Mouse (Mus musculus): ENCODE measurements around the gene Fam43a. TPM values are rescaled to one million over a fixed set of nuclear protein-coding genes. Genes with fewer than 3 reads are reported as not detected.

Fam43a gene
- polyA plus RNA-seq, 1 experiment, result 0.46 TPM

- peaks cover 50% of the 10 kb centered on the region for H3K27me3 ChIP-seq (ENCODE audit: control insufficient read depth, insufficient read depth, insufficient read length)
Observed at GRCm38 (mm10) chr16:30613122-30613521, 13.6 kb downstream of the Fam43a start.

DNA sequence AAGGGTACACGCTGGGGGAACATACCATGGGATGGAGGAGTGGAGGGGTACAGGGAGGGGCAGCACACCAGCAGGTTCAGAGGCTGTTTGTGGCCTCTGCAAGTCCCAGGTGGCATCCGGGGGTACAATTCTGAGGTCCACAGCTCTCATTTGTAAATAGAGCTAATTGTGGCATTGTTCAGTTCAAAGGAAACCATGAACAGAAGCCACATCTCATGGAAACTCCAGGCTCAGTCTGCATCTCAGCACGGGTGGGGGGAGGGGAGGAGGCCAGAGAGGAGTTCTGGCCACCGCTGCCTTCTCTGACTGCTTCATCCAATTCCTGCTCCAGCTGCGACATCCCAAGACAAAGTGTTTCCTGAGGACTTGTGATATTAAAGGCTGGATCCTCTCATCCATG lies 14.6 kb downstream of the Fam43a start:
- H3K4me3 ChIP-seq (ENCODE audit: insufficient read depth, poor library complexity, severe bottlenecking), result no peak overlapping the region
- H3K79me2 ChIP-seq (ENCODE audit: control insufficient read depth, insufficient read depth), result no peaks in the 10 kb centered on the region
- H3ac ChIP-seq (ENCODE audit: control insufficient read depth, insufficient read length, low read depth), result no peak overlapping the region
- no peak for TF ChIP-seq MYOG (IDR thresholded peaks at IDR 0.05; ENCODE audit: control insufficient read depth, extremely low read depth, insufficient read length)
- no peak for TF ChIP-seq MYOD1 (IDR thresholded peaks at IDR 0.05; ENCODE audit: control insufficient read depth, insufficient read length, low read depth)
- no peak for TF ChIP-seq MAX (IDR thresholded peaks at IDR 0.05)
- no peak for TF ChIP-seq USF1 (IDR thresholded peaks at IDR 0.05; ENCODE audit: low read depth)
- no peak for TF ChIP-seq CTCF (IDR thresholded peaks at IDR 0.05; ENCODE audit: control insufficient read depth, insufficient read depth, insufficient read length)
- H3K27me3 ChIP-seq (ENCODE audit: control insufficient read depth, insufficient read depth, insufficient read length), result peaks cover 55% of the 10 kb centered on the region
- H3K36me3 ChIP-seq (ENCODE audit: control insufficient read depth, insufficient read depth), result no peaks in the 10 kb centered on the region
- H3K79me3 ChIP-seq (ENCODE audit: low read depth), result no peaks in the 10 kb centered on the region

More at GRCm38 (mm10) chr16:30613122-30613521, 13.6 kb downstream of the Fam43a start:
- no peak overlapping the region for H3K4me3 ChIP-seq (ENCODE audit: insufficient read depth, poor library complexity, severe bottlenecking)
- H3ac ChIP-seq (ENCODE audit: control insufficient read depth, insufficient read length, low read depth), result no peak overlapping the region
- TF ChIP-seq FOSL1 (IDR thresholded peaks at IDR 0.05; ENCODE audit: insufficient read depth, low read length, poor library complexity, severe bottlenecking), result no peak
- TF ChIP-seq CTCF (IDR thresholded peaks at IDR 0.05; ENCODE audit: control insufficient read depth, insufficient read depth, insufficient read length), result no peak
- no peak for TF ChIP-seq USF1 (IDR thresholded peaks at IDR 0.05; ENCODE audit: low read depth)
- no peak for TF ChIP-seq MYOG (IDR thresholded peaks at IDR 0.05; ENCODE audit: control insufficient read depth, extremely low read depth, insufficient read length)
- no peak for TF ChIP-seq MAX (IDR thresholded peaks at IDR 0.05)
- TF ChIP-seq MYOD1 (IDR thresholded peaks at IDR 0.05; ENCODE audit: control insufficient read depth, insufficient read length, low read depth), result no peak
- no peak for TF ChIP-seq CEBPB (IDR thresholded peaks at IDR 0.05; ENCODE audit: low read depth)
- H3K36me3 ChIP-seq (ENCODE audit: control insufficient read depth, insufficient read depth), result no peaks in the 10 kb centered on the region
- no peaks in the 10 kb centered on the region for H3K79me2 ChIP-seq (ENCODE audit: control insufficient read depth, insufficient read depth)
- H3K79me3 ChIP-seq (ENCODE audit: low read depth), result no peaks in the 10 kb centered on the region

DNA sequence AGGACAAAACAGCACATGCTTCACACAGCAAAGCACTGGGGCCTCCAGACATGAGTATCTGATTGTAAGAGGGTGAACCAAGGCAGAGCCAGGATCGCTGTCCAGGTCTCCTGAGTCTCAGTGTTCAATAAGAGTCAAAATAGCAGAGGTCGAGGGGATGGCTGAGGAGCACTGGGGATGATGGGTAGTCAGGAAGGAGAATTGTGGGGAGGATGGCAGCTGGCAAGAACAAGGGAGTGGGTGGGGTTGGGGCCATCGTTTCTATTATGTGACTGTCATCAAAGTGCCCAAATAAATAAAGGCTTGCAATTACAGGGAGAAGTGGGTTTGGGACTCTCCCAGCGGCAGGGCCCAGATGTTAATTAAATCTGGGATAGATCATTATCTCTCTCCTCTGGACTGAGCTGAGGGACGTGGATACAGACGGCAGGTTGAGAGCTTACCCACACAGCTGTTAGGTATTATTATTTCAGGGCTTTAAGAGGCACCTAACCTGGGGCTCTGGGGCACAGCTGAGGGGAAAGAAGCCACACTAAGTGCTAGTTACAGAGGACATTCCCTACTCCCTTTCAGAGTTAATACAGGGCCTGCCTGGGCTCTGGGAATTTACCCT lies 15.3 kb downstream of the Fam43a start:
- Histone ChIP-seq H3K79me3 (ENCODE audit: low read depth) (no peaks in the 10 kb centered on the region), H3K79me2 (ENCODE audit: control insufficient read depth, insufficient read depth) (no peaks in the 10 kb centered on the region), H3ac (ENCODE audit: control insufficient read depth, insufficient read length, low read depth) (no peak overlapping the region), H3K36me3 (ENCODE audit: control insufficient read depth, insufficient read depth) (no peaks in the 10 kb centered on the region), H3K27me3 (ENCODE audit: control insufficient read depth, insufficient read depth, insufficient read length) (peaks cover 62% of the 10 kb centered on the region), H3K4me3 (ENCODE audit: insufficient read depth, poor library complexity, severe bottlenecking) (no peak overlapping the region)
- TF ChIP-seq CEBPB (IDR thresholded peaks at IDR 0.05; ENCODE audit: low read depth) (no peak), USF1 (IDR thresholded peaks at IDR 0.05; ENCODE audit: low read depth) (no peak), CTCF (IDR thresholded peaks at IDR 0.05; ENCODE audit: control insufficient read depth, insufficient read depth, insufficient read length) (no peak), MAX (IDR thresholded peaks at IDR 0.05) (no peak), MYOD1 (IDR thresholded peaks at IDR 0.05; ENCODE audit: control insufficient read depth, insufficient read length, low read depth) (no peak), MYOG (IDR thresholded peaks at IDR 0.05; ENCODE audit: control insufficient read depth, extremely low read depth, insufficient read length) (no peak), FOSL1 (IDR thresholded peaks at IDR 0.05; ENCODE audit: insufficient read depth, low read length, poor library complexity, severe bottlenecking) (no peak)

DNA sequence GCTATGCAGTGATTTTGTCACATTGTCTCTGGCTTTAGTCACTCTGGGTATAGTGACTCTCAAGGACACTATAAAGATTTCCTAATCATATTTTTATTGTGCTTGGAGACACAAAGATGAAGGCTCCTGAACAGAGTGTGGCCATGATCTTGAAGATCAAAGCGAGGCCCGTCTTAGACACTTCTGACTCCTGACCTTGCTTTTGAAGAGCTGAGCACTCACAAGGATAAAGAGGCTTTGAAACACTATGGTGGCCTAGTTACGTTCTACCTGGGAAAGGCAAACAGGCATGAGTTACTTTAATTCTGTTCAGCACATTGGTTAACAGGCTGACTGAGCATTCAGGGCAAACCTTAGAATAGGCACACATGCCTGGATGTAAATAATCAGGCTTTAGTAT lies 16.8 kb downstream of the Fam43a start:
- TF ChIP-seq FOSL1 (IDR thresholded peaks at IDR 0.05; ENCODE audit: insufficient read depth, low read length, poor library complexity, severe bottlenecking) (no peak), MYOG (IDR thresholded peaks at IDR 0.05; ENCODE audit: control insufficient read depth, extremely low read depth, insufficient read length) (no peak)
- no peaks in the 10 kb centered on the region for H3K79me3 ChIP-seq (ENCODE audit: low read depth)
- H3K4me3 ChIP-seq (ENCODE audit: insufficient read depth, poor library complexity, severe bottlenecking), result no peak overlapping the region
- no peaks in the 10 kb centered on the region for H3K79me2 ChIP-seq (ENCODE audit: control insufficient read depth, insufficient read depth)
- peaks cover 68% of the 10 kb centered on the region for H3K27me3 ChIP-seq (ENCODE audit: control insufficient read depth, insufficient read depth, insufficient read length)
- no peaks in the 10 kb centered on the region for H3K36me3 ChIP-seq (ENCODE audit: control insufficient read depth, insufficient read depth)
- H3ac ChIP-seq (ENCODE audit: control insufficient read depth, insufficient read length, low read depth), result no peak overlapping the region

GRCm38 (mm10) chr16:30623645-30624044 lies 24.1 kb downstream of the Fam43a start:
- Histone ChIP-seq H3K79me3 (ENCODE audit: low read depth) (no peaks in the 10 kb centered on the region), H3K27me3 (ENCODE audit: control insufficient read depth, insufficient read depth, insufficient read length) (peaks cover 56% of the 10 kb centered on the region), H3ac (ENCODE audit: control insufficient read depth, insufficient read length, low read depth) (no peak overlapping the region), H3K4me3 (ENCODE audit: insufficient read depth, poor library complexity, severe bottlenecking) (no peak overlapping the region), H3K79me2 (ENCODE audit: control insufficient read depth, insufficient read depth) (no peaks in the 10 kb centered on the region), H3K36me3 (ENCODE audit: control insufficient read depth, insufficient read depth) (no peaks in the 10 kb centered on the region)
- TF ChIP-seq CTCF (IDR thresholded peaks at IDR 0.05; ENCODE audit: control insufficient read depth, insufficient read depth, insufficient read length) (no peak), MYOG (IDR thresholded peaks at IDR 0.05; ENCODE audit: control insufficient read depth, extremely low read depth, insufficient read length) (no peak), CEBPB (IDR thresholded peaks at IDR 0.05; ENCODE audit: low read depth) (no peak), FOSL1 (IDR thresholded peaks at IDR 0.05; ENCODE audit: insufficient read depth, low read length, poor library complexity, severe bottlenecking) (no peak)

DNA sequence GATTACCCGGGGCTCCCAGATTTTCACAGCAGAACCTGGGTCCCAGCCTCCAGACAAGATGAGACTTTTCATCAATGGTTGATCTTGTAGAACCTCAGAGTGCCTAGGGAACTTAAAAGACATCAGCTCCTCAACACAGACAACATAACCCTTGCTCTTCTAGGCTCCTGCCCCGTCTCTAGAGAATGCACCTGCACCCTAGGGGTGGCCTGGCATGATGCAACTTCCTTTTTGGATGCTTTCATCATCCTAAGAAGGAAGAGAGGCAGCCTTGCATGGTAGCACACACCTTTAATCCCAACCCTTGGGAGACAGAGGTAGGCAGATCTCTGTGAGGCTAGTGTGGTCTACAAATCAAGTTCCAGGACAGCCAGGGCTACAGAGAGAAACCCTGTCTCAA lies 25.1 kb downstream of the Fam43a start:
- Histone ChIP-seq H3K36me3 (ENCODE audit: control insufficient read depth, insufficient read depth) (no peaks in the 10 kb centered on the region), H3K4me3 (ENCODE audit: insufficient read depth, poor library complexity, severe bottlenecking) (no peak overlapping the region), H3K79me2 (ENCODE audit: control insufficient read depth, insufficient read depth) (no peaks in the 10 kb centered on the region), H3ac (ENCODE audit: control insufficient read depth, insufficient read length, low read depth) (no peak overlapping the region), H3K79me3 (ENCODE audit: low read depth) (no peaks in the 10 kb centered on the region), H3K27me3 (ENCODE audit: control insufficient read depth, insufficient read depth, insufficient read length) (peaks cover 46% of the 10 kb centered on the region)
- TF ChIP-seq USF1 (IDR thresholded peaks at IDR 0.05; ENCODE audit: low read depth) (no peak), MYOG (IDR thresholded peaks at IDR 0.05; ENCODE audit: control insufficient read depth, extremely low read depth, insufficient read length) (no peak), CTCF (IDR thresholded peaks at IDR 0.05; ENCODE audit: control insufficient read depth, insufficient read depth, insufficient read length) (no peak), CEBPB (IDR thresholded peaks at IDR 0.05; ENCODE audit: low read depth) (no peak), MYOD1 (IDR thresholded peaks at IDR 0.05; ENCODE audit: control insufficient read depth, insufficient read length, low read depth) (no peak), MAX (IDR thresholded peaks at IDR 0.05) (no peak), FOSL1 (IDR thresholded peaks at IDR 0.05; ENCODE audit: insufficient read depth, low read length, poor library complexity, severe bottlenecking) (no peak)
